Mouse (Mus musculus): ENCODE data around the gene Sh2d7. TPM values are rescaled to one million over a fixed set of nuclear protein-coding genes. Genes with fewer than 3 reads are reported as not detected.

Sh2d7 gene
- polyA plus RNA-seq, 1 experiment: 0.15 TPM

- WGBS: 52% methylated on average over 7 of the region's 7 CpGs
- no peak for DNase-seq
- H3K4me3 ChIP-seq (replicated peaks; ENCODE audit: extremely low read depth, low read depth, low read length): no peak overlapping the region
- no peak for TF ChIP-seq POLR2A (IDR thresholded peaks at IDR 0.05; ENCODE audit: borderline replicate concordance, extremely low read depth, low read depth, low read length)
- no peak for TF ChIP-seq CTCF (IDR thresholded peaks at IDR 0.05; ENCODE audit: insufficient read depth, low read length)
- no peaks in the 10 kb centered on the region for H3K4me1 ChIP-seq (ENCODE audit: control insufficient read depth, insufficient read depth, low read length)
These were observed 19.9 kb upstream of the Sh2d7 start for GRCm38 (mm10) chr9:54518921-54519320.

GRCm38 (mm10) chr9:54520286-54520685 lies 18.5 kb upstream of the Sh2d7 start:
- TF ChIP-seq POLR2A (IDR thresholded peaks at IDR 0.05; ENCODE audit: borderline replicate concordance, extremely low read depth, low read depth, low read length) (no peak), CTCF (IDR thresholded peaks at IDR 0.05; ENCODE audit: insufficient read depth, low read length) (no peak)
- H3K4me3 ChIP-seq (replicated peaks; ENCODE audit: extremely low read depth, low read depth, low read length): no peak overlapping the region
- no peaks in the 10 kb centered on the region for H3K4me1 ChIP-seq (ENCODE audit: control insufficient read depth, insufficient read depth, low read length)
- 60% methylated on average over 4 of the region's 4 CpGs for WGBS
- DNase-seq: no peak

- Histone ChIP-seq H3K4me3 (replicated peaks; ENCODE audit: extremely low read depth, low read depth, low read length) (no peak overlapping the region), H3K4me1 (ENCODE audit: control insufficient read depth, insufficient read depth, low read length) (no peaks in the 10 kb centered on the region)
- TF ChIP-seq POLR2A (IDR thresholded peaks at IDR 0.05; ENCODE audit: borderline replicate concordance, extremely low read depth, low read depth, low read length) (no peak), CTCF (IDR thresholded peaks at IDR 0.05; ENCODE audit: insufficient read depth, low read length) (no peak)
- no peak for DNase-seq
- WGBS: 61% methylated on average over 7 of the region's 7 CpGs
These were observed 11.1 kb upstream of the Sh2d7 start for GRCm38 (mm10) chr9:54527694-54528093.

GRCm38 (mm10) chr9:54529950-54530349 lies 8.8 kb upstream of the Sh2d7 start:
- no peak for DNase-seq
- Histone ChIP-seq H3K4me1 (ENCODE audit: control insufficient read depth, insufficient read depth, low read length) (no peaks in the 10 kb centered on the region), H3K4me3 (replicated peaks; ENCODE audit: extremely low read depth, low read depth, low read length) (no peak overlapping the region)
- TF ChIP-seq CTCF (IDR thresholded peaks at IDR 0.05; ENCODE audit: insufficient read depth, low read length): no peak
- TF ChIP-seq POLR2A (IDR thresholded peaks at IDR 0.05; ENCODE audit: borderline replicate concordance, extremely low read depth, low read depth, low read length): no peak
- 71% methylated on average over 2 of the region's 2 CpGs for WGBS

- no peak for TF ChIP-seq CTCF (IDR thresholded peaks at IDR 0.05; ENCODE audit: insufficient read depth, low read length)
- no peak for TF ChIP-seq POLR2A (IDR thresholded peaks at IDR 0.05; ENCODE audit: borderline replicate concordance, extremely low read depth, low read depth, low read length)
- no peak overlapping the region for H3K4me3 ChIP-seq (replicated peaks; ENCODE audit: extremely low read depth, low read depth, low read length)
- no peak for DNase-seq
- H3K4me1 ChIP-seq (ENCODE audit: control insufficient read depth, insufficient read depth, low read length): no peaks in the 10 kb centered on the region
- 81% methylated on average over 6 of the region's 6 CpGs for WGBS
These were observed 7.9 kb upstream of the Sh2d7 start for GRCm38 (mm10) chr9:54530836-54531235.

- no peak for DNase-seq
- TF ChIP-seq CTCF (IDR thresholded peaks at IDR 0.05; ENCODE audit: insufficient read depth, low read length) (no peak), POLR2A (IDR thresholded peaks at IDR 0.05; ENCODE audit: borderline replicate concordance, extremely low read depth, low read depth, low read length) (no peak)
- H3K4me3 ChIP-seq (replicated peaks; ENCODE audit: extremely low read depth, low read depth, low read length): no peak overlapping the region
- H3K4me1 ChIP-seq (ENCODE audit: control insufficient read depth, insufficient read depth, low read length): no peaks in the 10 kb centered on the region
These were observed 7.4 kb upstream of the Sh2d7 start for GRCm38 (mm10) chr9:54531421-54531820.

GRCm38 (mm10) chr9:54532926-54533325 lies 5.9 kb upstream of the Sh2d7 start:
- no peak overlapping the region for H3K4me3 ChIP-seq (replicated peaks; ENCODE audit: extremely low read depth, low read depth, low read length)
- no peaks in the 10 kb centered on the region for H3K4me1 ChIP-seq (ENCODE audit: control insufficient read depth, insufficient read depth, low read length)
- TF ChIP-seq CTCF (IDR thresholded peaks at IDR 0.05; ENCODE audit: insufficient read depth, low read length) (no peak), POLR2A (IDR thresholded peaks at IDR 0.05; ENCODE audit: borderline replicate concordance, extremely low read depth, low read depth, low read length) (no peak)
- 71% methylated on average over 2 of the region's 2 CpGs for WGBS
- no peak for DNase-seq

GRCm38 (mm10) chr9:54533975-54534374 lies 4.8 kb upstream of the Sh2d7 start:
- DNase-seq: no peak
- 48% methylated on average over 5 of the region's 5 CpGs for WGBS
- TF ChIP-seq POLR2A (IDR thresholded peaks at IDR 0.05; ENCODE audit: borderline replicate concordance, extremely low read depth, low read depth, low read length) (no peak), CTCF (IDR thresholded peaks at IDR 0.05; ENCODE audit: insufficient read depth, low read length) (no peak)
- H3K4me1 ChIP-seq (ENCODE audit: control insufficient read depth, insufficient read depth, low read length): no peaks in the 10 kb centered on the region
- no peak overlapping the region for H3K4me3 ChIP-seq (replicated peaks; ENCODE audit: extremely low read depth, low read depth, low read length)

GRCm38 (mm10) chr9:54536236-54536635 lies 2.5 kb upstream of the Sh2d7 start:
- Histone ChIP-seq H3K4me3 (replicated peaks; ENCODE audit: extremely low read depth, low read depth, low read length) (no peak overlapping the region), H3K4me1 (ENCODE audit: control insufficient read depth, insufficient read depth, low read length) (no peaks in the 10 kb centered on the region)
- WGBS: 75% methylated on average over 7 of the region's 7 CpGs
- TF ChIP-seq POLR2A (IDR thresholded peaks at IDR 0.05; ENCODE audit: borderline replicate concordance, extremely low read depth, low read depth, low read length) (no peak), CTCF (IDR thresholded peaks at IDR 0.05; ENCODE audit: insufficient read depth, low read length) (no peak)
- no peak for DNase-seq

- WGBS: 35% methylated on average over 4 of the region's 4 CpGs
- DNase-seq: no peak
- TF ChIP-seq CTCF (IDR thresholded peaks at IDR 0.05; ENCODE audit: insufficient read depth, low read length) (no peak), POLR2A (IDR thresholded peaks at IDR 0.05; ENCODE audit: borderline replicate concordance, extremely low read depth, low read depth, low read length) (no peak)
- Histone ChIP-seq H3K4me3 (replicated peaks; ENCODE audit: extremely low read depth, low read depth, low read length) (no peak overlapping the region), H3K4me1 (ENCODE audit: control insufficient read depth, insufficient read depth, low read length) (no peaks in the 10 kb centered on the region)
These were observed 1.8 kb upstream of the Sh2d7 start for GRCm38 (mm10) chr9:54537030-54537429.

Data from lung, adult 2 months (tissue).